Mouse (Mus musculus): ENCODE measurements around the gene 4930519P11Rik. TPM values are rescaled to one million over a fixed set of nuclear protein-coding genes. Genes with fewer than 3 reads are reported as not detected.

4930519P11Rik gene
- polyA plus RNA-seq, 1 experiment from 2014 or later: 0.13 TPM

DNA sequence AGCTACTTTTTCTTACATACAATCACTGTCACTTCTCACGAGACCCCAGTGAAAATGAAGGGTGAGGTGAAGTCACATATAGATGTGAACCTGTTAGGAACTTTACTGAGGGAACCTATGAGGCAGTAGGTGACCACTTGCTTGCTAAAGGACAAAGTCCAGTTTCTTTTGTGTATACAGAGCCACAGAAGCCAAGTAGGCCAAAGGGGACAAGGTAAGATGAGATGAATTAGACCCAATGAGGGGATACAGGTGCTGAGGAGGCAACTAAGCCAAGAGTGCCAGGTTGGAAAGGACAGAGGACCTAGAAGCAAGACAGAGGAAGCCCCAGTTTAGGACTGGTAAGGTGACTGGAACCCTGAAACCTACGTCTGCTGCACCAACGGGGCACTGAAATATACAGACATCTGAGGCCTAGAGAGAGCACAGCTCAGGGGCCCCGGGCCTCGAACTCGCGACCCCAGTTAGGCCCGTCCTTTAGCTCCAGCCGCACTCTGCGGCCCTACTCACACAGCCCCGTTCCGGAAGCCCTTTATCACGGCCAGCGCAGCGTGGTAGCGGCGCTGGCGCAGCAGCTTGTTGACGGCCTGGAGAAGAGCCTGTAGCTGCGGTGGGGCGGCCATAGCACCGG, 10.1 kb downstream of the 4930519P11Rik start:
- DNase-seq (ENCODE audit: low read depth, low spot score) (no peak), ATAC-seq (no peak)
- ChIA-PET CTCF (interaction anchor here (1.0 to 1.3 kb wide), 2 partner anchors 11 to 193 kb away, joined by 4 read pairs; no protein-coding TSS in a partner anchor), POLR2A (interaction anchor here (0.6 to 1.1 kb wide), 2 partner anchors 110 to 158 kb away, joined by 3 read pairs; no protein-coding TSS in a partner anchor)
- TF ChIP-seq CTCF (IDR thresholded peaks at IDR 0.05): no peak
- H3K27me3 ChIP-seq: peaks cover 5% of the 10 kb centered on the region
- in situ Hi-C loops (cut with MboI; ENCODE audit: low pct_unique_long_range_greater_than_20kb): no loop called here

DNA sequence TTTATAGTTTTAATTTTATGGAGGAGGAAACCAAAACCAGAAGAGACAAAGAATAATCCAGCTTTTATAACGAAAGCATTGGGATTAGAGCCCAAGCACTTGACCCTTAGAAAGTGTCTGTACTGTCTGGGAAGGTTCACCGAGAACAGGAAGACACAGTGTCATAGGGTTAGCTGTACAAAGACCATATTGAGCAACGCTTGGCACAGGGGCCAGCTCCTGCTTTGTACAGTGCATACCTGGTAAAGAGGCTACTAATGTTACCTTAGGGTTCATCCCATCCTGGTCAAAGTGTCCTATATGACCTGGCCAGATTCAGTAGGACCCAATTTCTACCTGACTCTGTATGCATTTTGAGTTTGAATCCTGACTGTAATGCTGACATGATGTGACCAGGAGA, 11.9 kb downstream of the 4930519P11Rik start:
- CTCF ChIA-PET: interaction anchor here (1.0 to 1.1 kb wide), 2 partner anchors 11 to 184 kb away, joined by 4 read pairs; no protein-coding TSS in a partner anchor
- no peaks in the 10 kb centered on the region for H3K27me3 ChIP-seq
- in situ Hi-C loops (cut with MboI; ENCODE audit: low pct_unique_long_range_greater_than_20kb): no loop called here
- TF ChIP-seq CTCF (IDR thresholded peaks at IDR 0.05): no peak
- DNase-seq (ENCODE audit: low read depth, low spot score) (no peak), ATAC-seq (no peak)
- POLR2A ChIA-PET: no interaction called here

DNA sequence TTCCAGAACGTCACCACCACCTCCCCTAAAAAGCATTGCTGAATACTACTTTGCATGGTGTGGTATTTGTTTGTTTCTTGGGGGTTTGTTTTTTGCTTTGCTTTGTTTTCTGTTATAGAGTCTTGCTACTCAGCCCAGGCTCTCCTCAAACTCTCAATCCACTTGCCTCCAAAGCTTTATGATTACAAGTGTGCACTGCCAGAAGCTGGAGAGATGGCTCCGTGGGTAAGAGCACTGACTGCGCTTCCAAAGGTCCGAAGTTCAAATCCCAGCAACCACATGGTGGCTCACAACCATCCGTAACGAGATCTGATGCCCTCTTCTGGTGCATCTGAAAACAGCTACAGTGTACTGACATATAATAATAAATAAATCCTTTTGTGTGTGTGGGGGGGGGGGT, 12.7 kb downstream of the 4930519P11Rik start:
- H3K27me3 ChIP-seq: no peaks in the 10 kb centered on the region
- ChIA-PET POLR2A (no interaction called here), CTCF (interaction anchor here (1.1 kb wide), 1 partner anchor 10 kb away, joined by 4 read pairs; no protein-coding TSS in a partner anchor)
- in situ Hi-C loops (cut with MboI; ENCODE audit: low pct_unique_long_range_greater_than_20kb): no loop called here
- peak; percentile 41 for TF ChIP-seq CTCF (IDR thresholded peaks at IDR 0.05)
- ATAC-seq (no peak), DNase-seq (ENCODE audit: low read depth, low spot score) (no peak)

DNA sequence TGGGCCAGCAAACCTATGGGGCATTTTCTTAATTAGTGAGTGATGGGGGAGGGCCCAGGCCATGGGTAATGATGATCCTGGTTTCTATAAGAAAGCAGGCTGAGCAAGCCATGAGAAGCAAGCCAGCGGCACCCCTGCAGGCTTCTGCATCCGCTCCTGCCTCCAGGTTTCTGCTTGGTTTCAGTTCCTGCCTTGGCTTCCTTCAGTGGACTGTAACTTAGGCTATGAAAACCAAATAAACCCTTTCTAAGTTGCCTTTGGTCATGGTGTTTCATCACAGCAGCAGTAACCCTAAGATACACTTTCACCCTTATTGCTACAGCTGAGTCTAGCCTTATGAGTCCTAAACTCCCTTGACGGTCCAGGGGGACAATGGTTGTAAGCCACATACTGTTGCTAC, 15.8 kb downstream of the 4930519P11Rik start:
- in situ Hi-C loops (cut with MboI; ENCODE audit: low pct_unique_long_range_greater_than_20kb): loop anchor here (25.0 kb wide), 1 partner anchor 385 kb away; the partner anchor contains the start of gene Bpifb5

DNA sequence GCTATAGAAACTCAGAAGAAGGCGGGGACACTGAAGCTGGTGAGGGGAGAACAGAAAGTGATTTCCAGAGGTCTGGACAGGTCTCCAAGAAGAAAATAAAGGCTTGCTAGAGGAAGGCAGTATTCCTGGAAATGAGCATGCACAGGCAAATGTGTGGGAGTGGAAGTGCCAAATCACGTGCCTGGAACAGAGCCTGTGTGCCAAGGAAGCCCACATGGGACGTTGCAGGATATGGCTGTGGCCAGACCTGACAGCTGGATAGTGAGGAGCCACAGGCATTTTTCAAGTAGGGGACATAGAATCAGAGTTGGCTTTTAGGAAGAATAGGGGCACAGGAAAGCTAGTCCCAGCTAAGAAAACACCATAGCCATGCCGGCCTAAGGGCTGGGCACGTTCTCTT, 17.5 kb downstream of the 4930519P11Rik start:
- in situ Hi-C loops (cut with MboI; ENCODE audit: low pct_unique_long_range_greater_than_20kb): loop anchor here (25.0 kb wide), 1 partner anchor 383 kb away; the partner anchor contains the start of gene Bpifb5
- TF ChIP-seq CTCF (IDR thresholded peaks at IDR 0.05): no peak
- CTCF ChIA-PET: interaction anchor here (0.8 to 1.5 kb wide), 2 partner anchors 11 kb away, joined by 3 to 4 read pairs; no protein-coding TSS in a partner anchor
- POLR2A ChIA-PET: no interaction called here
- ATAC-seq (no peak), DNase-seq (ENCODE audit: low read depth, low spot score) (no peak)
- H3K27me3 ChIP-seq: no peaks in the 10 kb centered on the region

More for the DNA sequence above, 15.8 kb downstream of the 4930519P11Rik start:
- DNase-seq (ENCODE audit: low read depth, low spot score) (no peak), ATAC-seq (no peak)
- ChIA-PET POLR2A (interaction anchor here (0.6 kb wide), 1 partner anchor 21 kb away, joined by 3 read pairs; no protein-coding TSS in a partner anchor), CTCF (no interaction called here)
- no peaks in the 10 kb centered on the region for H3K27me3 ChIP-seq
- TF ChIP-seq CTCF (IDR thresholded peaks at IDR 0.05): no peak

DNA sequence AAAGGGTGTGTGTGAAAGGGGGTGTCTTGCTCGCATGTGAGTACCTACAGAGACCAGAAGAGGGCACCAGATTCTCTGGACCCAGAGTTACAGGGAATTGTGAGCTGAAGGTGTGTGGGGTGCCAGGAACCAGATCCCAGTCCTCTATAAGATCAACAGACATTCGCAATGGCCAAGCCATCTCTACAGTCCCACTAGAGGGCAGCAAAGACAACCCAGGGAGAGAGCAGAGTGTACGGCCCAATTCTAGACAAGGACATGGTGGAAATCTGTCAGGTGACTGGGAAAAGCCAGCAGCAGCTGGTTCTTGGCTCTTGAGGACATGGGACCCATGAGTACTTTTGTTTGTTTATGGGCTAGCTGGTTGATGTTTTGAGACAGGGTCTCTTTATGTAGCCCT, 20.2 kb downstream of the 4930519P11Rik start:
- ATAC-seq: no peak
- DNase-seq (ENCODE audit: low read depth, low spot score): no peak
- CTCF ChIA-PET: interaction anchor here (1.1 kb wide), 1 partner anchor 13 kb away, joined by 3 read pairs; no protein-coding TSS in a partner anchor
- no peaks in the 10 kb centered on the region for H3K27me3 ChIP-seq
- peak; percentile 68 for TF ChIP-seq CTCF (IDR thresholded peaks at IDR 0.05)
- in situ Hi-C loops (cut with MboI; ENCODE audit: low pct_unique_long_range_greater_than_20kb): loop anchor here (5.0 to 25.0 kb wide), 2 partner anchors 181 to 381 kb away; partner anchors contain the start of gene Bpifb5
- POLR2A ChIA-PET: no interaction called here

DNA sequence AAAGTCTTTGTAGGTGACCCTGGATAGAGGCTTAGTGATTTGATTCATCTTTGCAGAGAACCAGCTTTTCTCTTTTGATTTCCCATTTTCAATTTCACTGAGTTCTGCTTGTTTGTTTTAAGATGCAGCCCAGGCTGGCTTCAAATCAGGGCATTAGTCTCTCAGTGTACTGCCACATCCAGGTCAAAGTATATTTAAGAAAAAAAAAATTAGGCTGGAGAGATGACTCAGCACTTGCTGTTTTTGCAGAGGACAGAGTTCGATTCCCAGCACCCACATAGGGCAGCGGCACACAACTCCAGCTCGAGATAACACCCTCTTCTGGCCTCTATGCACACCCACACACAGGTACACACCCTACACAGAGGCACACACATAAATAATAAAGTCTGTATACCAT, 22.0 kb downstream of the 4930519P11Rik start:
- CTCF ChIA-PET: interaction anchor here (1.3 kb wide), 1 partner anchor 10 kb away, joined by 4 read pairs; no protein-coding TSS in a partner anchor
- ATAC-seq (no peak), DNase-seq (ENCODE audit: low read depth, low spot score) (no peak)
- no peak for TF ChIP-seq CTCF (IDR thresholded peaks at IDR 0.05)
- no peaks in the 10 kb centered on the region for H3K27me3 ChIP-seq
- in situ Hi-C loops (cut with MboI; ENCODE audit: low pct_unique_long_range_greater_than_20kb): loop anchor here (5.0 to 25.0 kb wide), 2 partner anchors 179 to 379 kb away; partner anchors contain the start of gene Bpifb5
- POLR2A ChIA-PET: no interaction called here

DNA sequence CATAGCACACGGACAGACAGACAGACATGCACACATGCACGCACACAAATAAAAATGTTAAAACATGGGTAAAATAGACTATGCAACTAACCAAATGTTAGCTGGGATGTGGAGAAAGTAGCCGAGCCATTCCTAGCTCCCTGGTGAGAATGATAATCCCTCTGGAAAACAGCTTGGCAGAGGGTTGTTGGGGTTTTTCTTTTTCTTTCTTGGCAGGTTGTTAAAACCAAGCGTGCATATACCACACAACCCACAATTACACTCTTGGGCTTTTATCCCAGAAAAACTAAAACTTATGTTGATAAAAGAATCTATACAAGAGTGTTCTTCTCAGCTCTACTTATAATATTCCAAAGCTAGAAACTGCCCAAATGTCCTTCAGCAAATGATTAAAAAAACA, 24.2 kb downstream of the 4930519P11Rik start:
- no peak for TF ChIP-seq CTCF (IDR thresholded peaks at IDR 0.05)
- DNase-seq (ENCODE audit: low read depth, low spot score) (no peak), ATAC-seq (no peak)
- POLR2A ChIA-PET: no interaction called here
- CTCF ChIA-PET: no interaction called here
- H3K27me3 ChIP-seq: no peaks in the 10 kb centered on the region
- in situ Hi-C loops (cut with MboI; ENCODE audit: low pct_unique_long_range_greater_than_20kb): loop anchor here (25.0 kb wide), 1 partner anchor 377 kb away; the partner anchor contains the start of gene Bpifb5

DNA sequence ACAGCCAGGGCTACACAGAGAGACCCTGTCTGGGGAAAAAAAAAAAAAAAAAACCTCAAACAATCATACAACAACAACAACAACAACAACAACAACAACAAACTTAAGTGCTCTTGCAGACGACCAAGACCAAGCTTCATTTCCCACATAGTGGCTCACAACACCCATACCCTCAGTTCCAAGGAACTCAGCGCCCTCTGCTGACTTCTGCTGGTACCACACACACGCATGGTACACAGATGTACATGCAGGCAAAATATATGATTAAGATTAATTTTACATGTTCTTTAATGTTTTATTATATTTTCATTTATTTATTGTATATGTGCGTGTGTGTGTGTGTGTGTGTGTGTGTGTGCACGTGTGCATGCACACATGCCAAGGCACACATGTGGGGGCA, 26.8 kb downstream of the 4930519P11Rik start:
- no peak for ATAC-seq

DNA sequence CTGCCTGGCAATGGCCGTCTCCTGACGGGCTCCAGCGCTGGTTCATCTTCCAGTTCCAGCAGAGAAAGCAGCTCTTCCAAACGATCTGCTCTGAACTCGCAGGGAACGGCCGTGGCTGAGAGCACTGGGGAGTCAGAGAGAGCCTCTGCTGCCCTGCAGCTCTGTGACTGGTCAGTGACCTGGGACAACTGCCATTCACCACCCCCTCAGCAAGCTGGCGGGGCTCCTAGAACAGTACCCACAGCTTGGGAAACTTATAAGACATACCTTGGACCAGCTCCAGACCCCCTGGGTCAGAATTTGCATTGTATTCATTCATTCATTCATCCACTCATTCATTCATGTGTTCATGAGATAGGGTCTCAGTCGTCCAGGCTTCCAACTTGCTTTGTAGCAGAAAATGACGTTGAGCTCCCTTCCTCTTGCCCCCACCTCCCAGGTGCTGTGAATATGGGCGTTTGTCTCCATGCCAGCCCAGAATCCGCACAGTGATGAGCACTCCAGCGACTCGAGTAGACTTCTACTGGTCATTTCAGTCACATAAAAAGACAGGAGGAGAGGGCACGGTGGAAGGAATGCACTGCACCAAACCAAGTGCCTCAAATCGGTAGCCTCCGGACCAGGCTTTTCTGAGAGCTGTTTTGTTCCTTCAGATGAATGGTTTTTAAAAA, 28.2 kb downstream of the 4930519P11Rik start:
- CTCF ChIA-PET: interaction anchor here (0.9 kb wide), 1 partner anchor 10 kb away, joined by 4 read pairs; no protein-coding TSS in a partner anchor
- in situ Hi-C loops (cut with MboI; ENCODE audit: low pct_unique_long_range_greater_than_20kb): loop anchor here (25.0 kb wide), 1 partner anchor 373 kb away; the partner anchor contains the start of gene Bpifb5
- ATAC-seq (no peak), DNase-seq (ENCODE audit: low read depth, low spot score) (no peak)
- no peak for TF ChIP-seq CTCF (IDR thresholded peaks at IDR 0.05)
- POLR2A ChIA-PET: interaction anchor here (0.9 kb wide), 1 partner anchor 9 kb away, joined by 3 read pairs; no protein-coding TSS in a partner anchor
- no peaks in the 10 kb centered on the region for H3K27me3 ChIP-seq

More for the DNA sequence above, 26.8 kb downstream of the 4930519P11Rik start:
- in situ Hi-C loops (cut with MboI; ENCODE audit: low pct_unique_long_range_greater_than_20kb): loop anchor here (25.0 kb wide), 1 partner anchor 374 kb away; the partner anchor contains the start of gene Bpifb5
- no peak for DNase-seq (ENCODE audit: low read depth, low spot score)
- H3K27me3 ChIP-seq: no peaks in the 10 kb centered on the region
- POLR2A ChIA-PET: interaction anchor here (0.6 kb wide), 1 partner anchor 166 kb away, joined by 3 read pairs; no protein-coding TSS in a partner anchor
- CTCF ChIA-PET: interaction anchor here (0.6 to 0.7 kb wide), 2 partner anchors 161 to 178 kb away, joined by 3 read pairs; partner anchors contain the start of gene Snta1
- peak; percentile 68 for TF ChIP-seq CTCF (IDR thresholded peaks at IDR 0.05)
